Mouse (Mus musculus): ENCODE measurements around the gene Lyrm1. TPM values are rescaled to one million over a fixed set of nuclear protein-coding genes. Genes with fewer than 3 reads are reported as not detected.

Lyrm1 gene
- polyA plus RNA-seq, 1 experiment from 2014 or later, result 10.7 TPM

Other genes with a start within 250 kb of the Lyrm1 start
- not detected in 2 replicates for gene Acsm4, start 205.8 kb upstream of the Lyrm1 start, polyA plus RNA-seq (2015; fragmentation: Nextera tagmentation; extraction: Ambion mirVana)
- gene Thumpd1, start 175.1 kb upstream of the Lyrm1 start, polyA plus RNA-seq (2015; fragmentation: Nextera tagmentation; extraction: Ambion mirVana), result 53.8 and 56.4 TPM in 2 replicates
- 7.2 and 8.3 TPM in 2 replicates for gene Acsm3, start 134.9 kb upstream of the Lyrm1 start, polyA plus RNA-seq (2015; fragmentation: Nextera tagmentation; extraction: Ambion mirVana)
- 15.8 and 17.2 TPM in 2 replicates for gene Rexo5, start 101.9 kb upstream of the Lyrm1 start, polyA plus RNA-seq (2015; fragmentation: Nextera tagmentation; extraction: Ambion mirVana)
- 14.0 and 15.1 TPM in 2 replicates for gene Eri2, start 101.8 kb upstream of the Lyrm1 start, polyA plus RNA-seq (2015; fragmentation: Nextera tagmentation; extraction: Ambion mirVana)
- gene Dcun1d3, start 437 bp downstream of the Lyrm1 start, polyA plus RNA-seq (2015; fragmentation: Nextera tagmentation; extraction: Ambion mirVana), result 13.1 and 13.9 TPM in 2 replicates
- not detected in 2 replicates for gene Dnah3, start 199.4 kb downstream of the Lyrm1 start, polyA plus RNA-seq (2015; fragmentation: Nextera tagmentation; extraction: Ambion mirVana)
- gene Tmem159, start 206.5 kb downstream of the Lyrm1 start, polyA plus RNA-seq (2015; fragmentation: Nextera tagmentation; extraction: Ambion mirVana), result 25.3 and 28.1 TPM in 2 replicates
- gene Zp2, start 249.4 kb downstream of the Lyrm1 start, polyA plus RNA-seq (2015; fragmentation: Nextera tagmentation; extraction: Ambion mirVana), result not detected in 2 replicates

Measured in intestine, embryonic 16.5 days (tissue).